Mouse (Mus musculus) monocyte, adult 59 days (primary cell): Measurements from ENCODE around the gene Tnfsf11. TPM values are rescaled to one million over a fixed set of nuclear protein-coding genes. Genes with fewer than 3 reads are reported as not detected.

Source experiments
- total RNA-seq, 2 experiments: library from RNA; stranded (reverse); gene quantifications; one replicate each; pipeline ENCODE4 v1.2.4; 2023

Gene Tnfsf11
- total RNA-seq: not detected

DNA sequence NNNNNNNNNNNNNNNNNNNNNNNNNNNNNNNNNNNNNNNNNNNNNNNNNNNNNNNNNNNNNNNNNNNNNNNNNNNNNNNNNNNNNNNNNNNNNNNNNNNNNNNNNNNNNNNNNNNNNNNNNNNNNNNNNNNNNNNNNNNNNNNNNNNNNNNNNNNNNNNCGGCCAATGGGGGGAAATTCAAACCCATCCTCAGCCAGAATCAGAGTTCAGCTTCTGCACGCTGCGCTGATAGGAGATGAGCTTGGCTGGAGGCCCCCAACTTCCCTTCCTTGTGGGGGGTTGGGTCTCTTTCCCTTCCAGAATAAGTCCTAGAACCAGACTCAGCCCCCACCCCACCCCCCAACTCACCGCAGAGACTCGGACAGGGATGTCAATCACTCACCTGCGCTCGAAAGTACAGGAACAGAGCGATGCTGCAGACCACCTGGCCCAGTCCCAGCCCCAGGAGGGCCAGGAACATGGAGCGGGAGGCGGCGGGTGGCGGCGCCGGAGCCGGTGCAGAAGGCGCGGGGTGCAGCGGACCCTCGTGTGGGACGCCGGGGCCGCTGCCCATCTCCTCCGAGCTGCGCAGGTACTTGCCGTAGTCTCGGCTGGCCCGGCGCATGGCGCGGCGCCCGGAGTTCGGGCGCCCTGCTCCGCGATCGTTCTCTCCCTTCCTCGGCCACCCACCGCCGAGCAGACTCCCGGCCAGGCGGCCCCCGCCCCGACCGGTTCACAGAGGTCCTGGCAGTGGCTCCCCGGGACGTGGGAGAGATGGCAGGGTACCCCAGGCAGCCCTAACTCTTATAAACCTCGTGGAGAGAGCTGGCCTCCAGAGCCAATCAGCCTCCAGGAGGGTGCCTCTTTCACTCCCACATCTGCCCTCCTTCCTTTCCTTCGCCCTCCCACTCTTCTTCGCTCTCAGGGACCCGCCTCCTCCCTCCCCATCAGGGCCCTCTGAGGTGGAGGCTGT lies at the start of gene Tnfsf11:
TSS of gene Tnfsf11 (minus strand) at position 758 of the 952 bp plus-strand sequence.

Other genes starting within 250 kb of the Tnfsf11 start
- not detected for gene Fam216b, start 219.0 kb downstream of the Tnfsf11 start, total RNA-seq
- 10 to 100 TPM; 19.0 to 23.0 TPM for gene Akap11, start 228.8 kb upstream of the Tnfsf11 start, total RNA-seq